Mouse (Mus musculus) brain, embryonic 14.5 days (tissue): Measurements from ENCODE around the gene Card10.

Experiments
- CTCF ChIP-seq: fragments of 200-500 bp; IDR thresholded peaks from 2 replicates; pipeline ENCODE4 v1.5.1; 2012; ENCODE audit warnings: inconsistent platforms, mild to moderate bottlenecking, moderate library complexity, borderline replicate concordance; ENCODE audit not compliant: insufficient read depth, insufficient read length; ENCODE audit errors: extremely low read depth
- POLR2A ChIP-seq: fragments of 200-500 bp; IDR thresholded peaks from 2 replicates; pipeline ENCODE4 v1.6.1; 2012; ENCODE audit warnings: mild to moderate bottlenecking, inconsistent platforms, borderline replicate concordance; ENCODE audit not compliant: poor library complexity, insufficient read depth, insufficient read length, severe bottlenecking; ENCODE audit errors: extremely low read depth

- TF ChIP-seq CTCF (no peak), POLR2A (no peak)
Measured at GRCm38 (mm10) chr15:78836086-78836621, 33.3 kb upstream of the Card10 start.
